Mouse (Mus musculus): ENCODE data around the gene Rln1.

Gene Rln1

DNA sequence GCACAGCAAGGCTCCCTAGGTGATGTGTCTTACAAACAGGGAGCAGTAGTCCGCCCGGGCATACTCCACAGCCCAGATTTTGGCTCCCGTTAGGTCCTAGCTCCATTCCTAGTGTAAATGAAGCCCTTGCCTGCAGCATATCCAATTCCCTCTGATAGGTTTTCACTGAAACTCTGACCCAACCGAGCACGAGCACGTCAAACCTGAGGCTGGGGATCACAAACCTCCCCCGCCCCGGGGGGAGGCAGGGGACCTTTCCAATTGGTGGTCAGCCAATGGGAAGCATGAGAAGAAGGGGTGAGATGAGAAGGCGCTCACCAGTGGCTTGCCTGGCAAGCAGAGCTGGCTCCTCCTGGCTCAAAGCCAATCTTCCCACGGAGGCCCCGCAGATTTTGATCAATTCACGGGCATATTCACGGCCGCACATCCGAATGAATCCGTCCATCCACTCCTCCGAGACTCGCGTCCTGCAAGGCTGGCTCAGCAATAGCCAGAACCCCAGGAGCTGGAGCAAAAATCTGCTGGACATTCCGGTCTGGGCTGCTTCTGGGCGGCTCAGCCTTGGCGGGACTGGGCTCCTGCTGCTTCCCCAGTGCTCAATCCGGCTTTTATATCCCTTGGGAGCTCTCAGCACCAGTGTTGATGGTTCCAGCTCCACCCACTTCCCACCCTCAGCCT, at the start of gene Rln1:
Gene Rln1, minus strand, starts transcription at position 603 of the 678 bp plus-strand sequence.
- no peak for DNase-seq (ENCODE audit: low spot score in 2 of 2)

DNA sequence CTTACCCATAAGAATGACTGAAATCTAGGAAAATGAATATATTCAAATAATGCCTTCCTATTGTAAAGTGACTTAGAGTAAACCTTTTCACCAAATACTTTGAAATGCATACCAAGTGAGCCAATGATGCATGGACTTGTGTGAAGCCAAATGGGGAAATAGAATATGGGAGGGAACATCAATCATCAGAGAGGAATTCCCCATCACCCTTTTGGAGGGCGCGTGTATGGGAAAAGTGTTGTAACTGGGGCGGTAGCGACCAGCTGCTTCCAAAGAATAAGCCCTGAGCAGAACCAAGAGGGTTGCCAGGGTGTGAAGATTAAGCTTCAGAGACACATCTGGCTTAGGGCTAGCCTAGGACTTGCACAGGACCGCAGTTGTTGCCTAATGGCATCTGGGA, 48.9 kb upstream of the Rln1 start:
- DNase-seq (ENCODE audit: low spot score in 2 of 2): no peak

DNA sequence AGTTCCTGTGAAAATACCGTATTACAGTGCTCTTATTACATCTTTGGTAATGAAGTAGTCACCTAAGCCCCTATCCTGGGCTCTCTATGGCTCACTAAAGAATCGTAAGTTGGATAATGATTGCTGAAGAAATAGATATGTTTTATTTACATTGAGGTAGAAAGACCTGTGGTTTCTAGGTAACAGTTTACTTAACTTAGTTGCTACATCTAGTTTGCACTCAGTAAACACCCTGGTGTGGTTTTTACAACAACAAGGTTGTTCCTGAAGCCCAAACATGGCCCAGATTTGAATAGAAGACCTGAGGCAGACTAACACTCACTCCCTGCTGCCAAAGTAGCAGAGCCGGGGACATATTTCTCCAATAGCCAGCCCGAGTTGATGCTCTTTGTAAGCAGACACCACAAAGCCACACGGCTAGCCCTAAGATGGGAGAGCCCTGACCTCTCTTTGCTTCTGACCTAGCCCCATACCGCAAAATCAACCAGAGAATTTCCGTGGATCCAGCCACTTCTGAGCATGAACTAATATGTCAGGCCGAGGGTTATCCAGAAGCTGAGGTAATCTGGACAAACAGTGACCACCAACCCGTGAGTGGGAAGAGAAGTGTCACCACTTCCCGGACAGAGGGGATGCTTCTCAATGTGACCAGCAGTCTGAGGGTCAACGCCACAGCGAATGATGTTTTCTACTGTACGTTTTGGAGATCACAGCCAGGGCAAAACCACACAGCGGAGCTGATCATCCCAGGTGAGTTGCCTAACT, 45.6 kb upstream of the Rln1 start:
- no peak for DNase-seq (ENCODE audit: low spot score in 2 of 2)

DNA sequence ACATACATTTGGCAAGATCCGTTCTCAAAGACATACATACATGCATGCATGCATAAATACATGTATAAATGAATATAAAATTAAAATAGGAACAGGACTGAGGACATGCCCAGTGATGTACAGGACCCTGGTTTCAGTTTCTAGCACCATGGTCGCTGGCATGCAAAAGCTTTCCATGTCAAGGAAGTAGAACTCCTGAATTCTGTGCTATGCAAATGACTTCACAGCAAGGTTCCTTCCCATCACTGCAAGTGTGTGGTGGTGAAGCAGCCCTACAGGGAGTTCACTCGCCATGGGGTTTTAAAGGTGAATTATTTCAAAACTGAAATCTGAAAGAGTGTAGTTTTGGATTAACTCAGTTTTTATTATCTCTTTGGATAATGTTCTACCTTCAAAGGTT, 41.9 kb upstream of the Rln1 start:
- no peak for DNase-seq (ENCODE audit: low spot score in 2 of 2)

DNA sequence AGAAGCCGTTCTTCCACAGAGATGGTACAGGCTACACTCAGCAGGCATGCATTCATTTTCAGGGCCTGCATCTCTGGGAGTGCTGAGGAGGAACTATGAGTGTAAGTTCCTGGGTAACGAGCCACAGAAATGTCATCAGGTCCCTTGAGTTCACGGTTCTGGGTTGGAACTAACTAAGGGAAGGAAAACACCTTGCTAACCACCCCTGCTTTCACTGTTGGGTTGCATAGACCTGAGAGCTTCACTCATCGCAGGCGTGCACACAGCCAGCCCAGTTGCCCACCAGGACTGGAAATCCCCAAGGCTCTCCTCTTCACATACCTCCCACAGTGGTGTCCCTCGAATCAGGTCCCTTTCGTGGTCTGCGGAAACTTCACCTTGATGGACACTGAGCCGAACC, 40.5 kb upstream of the Rln1 start:
- DNase-seq (ENCODE audit: low spot score in 2 of 2): no peak

DNA sequence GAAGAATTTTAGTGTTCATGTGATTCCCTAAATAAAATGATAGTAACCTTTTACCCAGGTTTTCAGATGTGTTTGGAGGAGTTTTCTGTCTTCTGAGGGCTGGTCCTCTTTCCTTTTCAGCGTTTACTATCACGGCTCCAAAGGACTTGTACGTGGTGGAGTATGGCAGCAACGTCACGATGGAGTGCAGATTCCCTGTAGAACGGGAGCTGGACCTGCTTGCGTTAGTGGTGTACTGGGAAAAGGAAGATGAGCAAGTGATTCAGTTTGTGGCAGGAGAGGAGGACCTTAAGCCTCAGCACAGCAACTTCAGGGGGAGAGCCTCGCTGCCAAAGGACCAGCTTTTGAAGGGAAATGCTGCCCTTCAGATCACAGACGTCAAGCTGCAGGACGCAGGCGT, 39.0 kb upstream of the Rln1 start:
- DNase-seq (ENCODE audit: low spot score in 2 of 2): no peak

DNA sequence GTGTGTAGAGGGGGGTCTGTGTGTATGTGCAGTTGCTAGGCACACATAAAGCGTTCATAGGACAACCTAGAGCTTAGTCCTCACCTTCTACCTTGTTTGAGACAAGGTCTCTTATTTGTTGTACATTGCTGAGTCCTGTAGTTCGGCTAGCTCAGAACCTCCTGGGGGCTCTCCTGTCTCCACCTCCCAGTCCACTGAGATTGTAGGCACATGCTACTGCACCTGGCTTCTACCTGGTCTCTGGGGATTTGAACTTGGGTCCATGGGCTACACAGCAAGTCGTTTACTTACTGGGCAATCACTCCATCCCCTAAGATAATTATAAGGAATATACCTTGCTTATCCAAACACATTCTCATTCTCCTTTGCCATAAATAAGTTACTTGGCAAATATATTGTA, 38.2 kb upstream of the Rln1 start:
- no peak for DNase-seq (ENCODE audit: low spot score in 2 of 2)

DNA sequence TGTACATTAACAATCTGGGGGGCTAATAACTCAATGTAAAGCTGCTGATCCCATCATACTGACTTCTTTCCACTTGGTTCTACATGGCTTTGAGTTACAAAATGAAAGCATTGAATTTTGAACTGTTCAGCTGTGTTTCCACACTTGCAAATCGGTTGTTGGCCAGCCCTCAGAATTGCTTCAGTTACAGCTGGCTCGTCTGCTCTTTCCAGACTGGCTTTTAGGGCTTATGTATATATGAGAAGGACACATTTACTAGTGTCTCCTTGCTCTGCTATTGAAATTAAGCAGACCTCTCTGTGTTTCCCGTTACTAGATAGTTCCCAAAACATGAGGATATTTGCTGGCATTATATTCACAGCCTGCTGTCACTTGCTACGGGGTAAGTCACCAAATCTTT, 37.7 kb upstream of the Rln1 start:
- peak in 1 of 2 experiments; percentile 45 for DNase-seq (ENCODE audit: low spot score in 2 of 2)

DNA sequence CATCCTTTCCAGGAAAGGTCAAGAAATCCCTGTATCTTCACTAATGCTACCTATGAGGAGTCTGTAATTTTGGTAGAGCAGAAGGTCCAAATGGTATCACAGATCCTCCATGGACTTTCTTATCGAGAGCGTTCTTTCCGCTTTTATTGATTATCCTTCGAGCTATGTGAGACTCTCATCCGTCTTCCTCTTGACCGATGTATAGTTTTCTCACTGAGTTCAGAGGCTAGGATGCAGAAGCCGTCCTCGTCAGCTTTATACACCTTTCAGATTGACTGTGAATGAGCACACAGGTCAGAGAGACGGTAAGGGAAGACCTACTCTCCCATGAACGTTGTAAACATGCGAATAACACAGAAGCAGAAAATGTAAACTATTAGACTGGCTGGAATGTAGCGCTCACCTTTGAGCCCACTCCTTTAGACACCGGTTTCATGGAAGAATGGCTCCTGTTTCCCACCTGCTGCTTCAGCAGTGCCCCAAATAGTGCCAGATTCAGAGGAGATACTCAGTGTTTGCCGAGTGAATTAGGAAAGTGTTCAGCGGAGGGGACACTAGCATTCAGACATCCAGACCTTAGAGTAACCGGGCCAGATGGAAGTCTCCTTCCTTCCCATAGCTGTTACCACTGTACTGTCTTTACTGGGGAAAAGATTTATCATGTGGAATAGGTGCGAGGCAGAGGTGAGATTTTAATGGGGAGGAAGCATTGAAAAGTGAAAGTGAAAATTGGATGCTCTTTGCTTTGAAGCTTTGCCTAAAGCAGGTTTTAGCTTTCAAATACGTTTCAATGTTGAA, 37.0 kb upstream of the Rln1 start:
- no peak for DNase-seq (ENCODE audit: low spot score in 2 of 2)

DNA sequence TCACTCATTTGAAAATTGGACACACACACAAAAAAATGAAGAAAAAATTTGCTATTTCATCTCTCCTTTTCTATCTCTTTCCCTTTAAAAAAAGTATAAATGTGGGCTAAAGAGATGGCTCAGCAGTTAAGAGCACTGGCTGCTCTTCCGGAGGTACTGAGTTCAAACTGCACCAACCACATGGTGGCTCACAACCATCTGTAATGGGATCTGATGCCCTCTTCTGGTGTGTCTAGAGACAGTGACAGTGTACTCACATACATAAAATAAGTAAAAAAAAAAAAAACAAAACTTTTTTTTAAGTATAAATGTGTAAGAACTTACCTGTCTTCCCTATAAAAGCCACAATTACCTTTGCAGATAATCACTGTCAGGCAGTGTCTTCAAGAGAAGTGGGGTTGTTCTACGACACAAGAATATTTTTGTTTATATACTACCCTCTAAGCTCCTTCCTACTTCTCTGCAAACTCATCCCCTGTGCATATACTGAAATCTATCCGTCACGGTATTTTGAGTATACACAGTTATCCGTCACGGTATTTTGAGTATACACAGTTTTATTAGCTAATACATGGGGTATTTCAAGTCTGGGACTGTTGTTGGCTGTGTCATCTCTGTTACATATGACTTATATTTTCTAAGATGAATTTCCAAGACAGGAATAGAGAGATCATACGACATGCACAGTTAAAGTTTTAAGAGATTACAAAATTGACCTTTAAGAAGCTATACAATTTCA, 36.2 kb upstream of the Rln1 start:
- DNase-seq (ENCODE audit: low spot score in 2 of 2): no peak

DNA sequence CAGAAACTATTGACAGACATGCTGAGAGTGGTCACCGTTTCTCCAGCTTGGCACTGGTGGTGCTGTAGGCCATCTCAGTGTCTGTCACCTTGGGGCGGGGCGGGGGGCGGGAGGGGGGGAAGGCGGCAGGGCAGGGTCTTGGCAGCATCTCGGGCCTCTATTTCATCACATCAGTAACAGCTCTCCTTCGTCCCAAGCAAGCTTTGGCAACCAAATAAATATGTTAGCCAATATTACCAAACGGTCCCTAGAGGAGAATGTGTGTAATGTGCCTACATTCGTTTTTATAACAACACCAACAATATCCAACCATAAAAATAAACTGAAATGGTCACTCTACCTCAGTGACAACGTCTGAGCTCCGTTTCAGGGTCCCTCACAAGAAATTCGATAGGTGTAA, 35.6 kb upstream of the Rln1 start:
- no peak for DNase-seq (ENCODE audit: low spot score in 2 of 2)

DNA sequence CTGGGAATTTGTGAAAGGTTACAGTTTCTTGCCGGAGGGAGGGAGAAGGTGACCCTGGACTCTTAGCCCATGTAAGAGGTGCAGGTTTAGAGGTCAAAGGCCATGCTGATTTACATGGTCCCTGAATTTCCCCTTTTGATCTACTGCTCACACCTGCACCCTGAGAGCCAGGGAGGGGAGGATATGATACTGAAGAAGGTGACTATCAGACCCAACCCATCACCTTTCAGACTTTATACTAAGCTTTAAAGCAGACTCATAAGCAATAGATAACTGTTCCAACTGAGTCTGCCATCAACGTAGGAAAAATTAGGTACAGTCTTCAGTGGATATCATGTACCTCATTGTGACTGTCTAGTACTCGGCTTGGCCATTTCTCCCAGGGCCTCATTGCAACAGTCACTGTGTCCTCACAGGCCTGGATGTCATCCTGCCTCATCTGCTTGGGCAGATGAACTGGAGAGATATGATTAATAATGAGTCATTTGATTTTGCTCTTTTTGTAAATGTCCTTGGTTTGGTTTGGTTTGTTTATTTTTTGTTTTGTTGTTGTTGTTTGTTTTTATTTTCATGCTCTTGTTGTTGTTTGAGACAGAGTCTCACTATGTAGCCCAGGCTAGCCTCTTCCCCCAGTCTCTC, 34.3 kb upstream of the Rln1 start:
- no peak for DNase-seq (ENCODE audit: low spot score in 2 of 2)

DNA sequence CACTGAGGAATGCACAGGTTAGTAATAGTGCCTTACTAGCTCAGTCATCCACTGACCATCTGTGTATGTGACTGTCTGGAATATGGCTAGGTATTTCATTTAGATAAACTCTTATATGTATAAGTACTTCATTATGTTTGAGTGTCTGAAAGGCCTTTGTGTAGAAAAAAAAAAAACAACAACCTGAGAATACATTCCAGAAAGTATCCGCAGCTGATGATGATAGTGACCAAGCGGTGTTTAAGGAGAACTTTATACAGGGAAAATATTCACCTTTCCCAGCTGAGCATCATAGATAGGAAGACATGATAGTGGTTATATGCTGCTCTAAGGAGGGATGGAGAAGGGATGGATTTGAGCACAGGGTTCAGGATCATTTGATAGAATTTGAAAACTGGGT, 33.6 kb upstream of the Rln1 start:
- DNase-seq (ENCODE audit: low spot score in 2 of 2): no peak

DNA sequence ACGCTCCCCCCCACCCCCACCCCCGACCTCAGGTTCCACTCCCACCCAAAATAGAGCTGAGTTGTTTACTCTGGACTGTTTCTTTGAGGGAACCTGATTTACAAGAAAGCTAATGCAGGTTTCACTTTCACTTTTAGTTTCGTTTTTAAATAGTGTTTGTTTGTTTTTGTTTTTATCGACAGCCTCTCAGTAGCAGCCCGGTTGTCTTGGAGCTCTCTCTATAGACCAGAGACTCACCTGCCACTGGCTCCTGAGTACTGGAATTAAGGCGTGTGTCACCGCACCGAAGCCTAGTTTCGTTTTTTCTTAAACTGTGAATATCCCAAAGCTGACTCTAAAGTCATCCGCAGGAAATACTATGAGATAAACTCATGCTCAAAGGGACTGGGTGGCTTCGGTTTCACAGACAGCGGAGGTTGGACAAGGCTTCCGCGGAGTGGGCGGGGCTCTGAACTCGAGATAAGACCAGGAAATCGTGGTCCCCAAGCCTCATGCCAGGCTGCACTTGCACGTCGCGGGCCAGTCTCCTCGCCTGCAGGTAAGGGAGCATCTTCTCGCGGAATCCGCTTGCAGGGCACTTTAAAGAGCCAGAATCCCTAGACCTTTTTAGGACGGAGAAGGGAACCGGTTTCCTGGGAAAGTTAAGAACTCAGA, 32.6 kb upstream of the Rln1 start, which contains the start of the genes Plgrkt and Cd274:
Gene Plgrkt, minus strand, starts transcription at position 422 of the 654 bp plus-strand sequence.
Gene Cd274, plus strand, starts transcription at position 487 of the 654 bp plus-strand sequence.
- DNase-seq (ENCODE audit: low spot score in 2 of 2): peak in 1 of 2 experiments; percentile 57

DNA sequence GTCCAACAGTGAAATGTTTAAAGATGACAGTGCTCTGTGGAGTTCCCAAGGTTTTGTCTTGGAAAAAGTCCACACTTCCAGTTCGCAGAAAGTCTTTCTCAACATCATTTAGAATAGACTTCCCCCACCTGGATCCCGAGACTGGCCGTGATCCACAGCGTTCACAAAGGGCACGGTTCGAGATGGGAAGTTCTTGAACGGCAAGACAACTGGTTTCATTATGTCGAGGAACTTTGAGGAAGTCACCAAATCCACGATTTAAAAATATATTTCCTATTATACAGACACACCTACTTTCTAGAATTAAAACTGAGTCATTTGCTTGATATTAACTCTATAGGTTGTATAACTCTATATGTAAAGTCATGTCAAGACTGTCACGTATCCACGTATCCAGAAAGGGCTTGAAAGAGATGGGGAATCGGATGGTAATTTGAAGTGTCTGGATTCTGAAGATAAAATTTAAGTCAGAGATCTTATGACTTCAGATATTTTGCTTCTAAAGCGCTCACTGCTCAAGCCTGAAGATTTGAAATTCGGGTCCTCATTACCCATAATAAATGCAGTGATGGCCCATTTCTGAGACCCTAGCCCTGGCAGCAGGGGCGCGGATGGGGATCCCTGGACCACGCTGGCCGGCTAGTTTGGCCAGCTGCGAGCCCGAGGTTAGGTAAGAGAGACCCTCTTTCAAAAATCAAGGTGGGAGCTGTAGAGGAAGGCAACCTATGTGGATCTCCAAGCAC, 31.9 kb upstream of the Rln1 start:
- no peak for DNase-seq (ENCODE audit: low spot score in 2 of 2)

DNA sequence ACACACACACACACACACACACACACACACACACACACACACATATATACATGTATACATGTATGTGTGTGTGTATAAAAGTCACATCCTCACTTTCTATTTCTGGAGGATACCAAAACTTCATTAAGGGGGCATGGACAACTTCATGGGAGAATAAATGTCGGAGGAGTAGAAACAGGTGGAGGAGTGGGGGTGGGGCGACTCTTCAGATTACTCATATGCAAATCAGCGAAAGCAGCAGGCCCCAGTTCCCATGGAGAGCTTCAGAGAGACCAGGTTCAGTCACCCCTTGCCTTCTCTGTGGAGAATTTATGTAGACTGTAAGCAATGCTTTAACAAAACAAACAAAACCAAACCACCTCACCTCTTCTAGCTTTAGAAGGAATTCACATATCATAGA, 30.6 kb upstream of the Rln1 start:
- DNase-seq (ENCODE audit: low spot score in 2 of 2): no peak

DNA sequence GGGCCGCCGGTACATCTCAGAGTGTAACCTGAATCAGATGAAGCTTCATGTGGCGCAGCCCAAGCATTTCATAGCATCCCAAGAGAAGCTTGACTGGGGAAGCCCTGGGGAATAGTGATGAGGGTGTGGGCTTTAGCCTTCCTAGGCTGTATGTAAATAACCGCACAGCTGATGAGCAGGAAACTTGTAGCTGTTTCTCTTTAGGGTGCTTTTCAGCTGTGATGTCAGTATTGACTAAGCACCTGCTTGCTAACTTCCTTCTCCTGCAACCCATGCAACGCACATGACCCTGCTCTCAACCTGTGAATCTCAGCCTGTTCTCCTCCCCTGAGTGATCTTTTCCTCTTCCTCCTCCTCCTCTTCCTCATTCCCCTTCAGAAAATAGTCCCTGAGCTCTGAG, 29.6 kb upstream of the Rln1 start:
- no peak for DNase-seq (ENCODE audit: low spot score in 2 of 2)

DNA sequence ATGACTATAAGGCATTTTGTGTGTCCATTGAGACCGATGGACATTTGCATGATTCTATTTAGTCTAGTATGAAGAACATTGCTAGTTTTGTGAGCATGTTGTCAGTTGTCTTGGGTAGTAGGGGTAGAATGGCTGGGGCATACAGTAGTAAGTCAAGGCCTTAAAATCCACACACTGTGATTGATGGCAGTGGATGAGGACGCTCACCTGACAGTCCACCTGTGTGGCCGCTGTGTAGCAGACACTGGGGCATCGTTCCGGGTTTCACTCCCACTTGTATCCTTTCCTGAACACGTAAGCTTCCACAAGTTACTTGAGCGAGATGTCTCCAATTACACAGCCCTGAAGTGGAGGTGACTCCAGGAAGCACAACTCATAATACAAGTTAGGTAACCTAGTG, 29.1 kb upstream of the Rln1 start:
- no peak for DNase-seq (ENCODE audit: low spot score in 2 of 2)

DNA sequence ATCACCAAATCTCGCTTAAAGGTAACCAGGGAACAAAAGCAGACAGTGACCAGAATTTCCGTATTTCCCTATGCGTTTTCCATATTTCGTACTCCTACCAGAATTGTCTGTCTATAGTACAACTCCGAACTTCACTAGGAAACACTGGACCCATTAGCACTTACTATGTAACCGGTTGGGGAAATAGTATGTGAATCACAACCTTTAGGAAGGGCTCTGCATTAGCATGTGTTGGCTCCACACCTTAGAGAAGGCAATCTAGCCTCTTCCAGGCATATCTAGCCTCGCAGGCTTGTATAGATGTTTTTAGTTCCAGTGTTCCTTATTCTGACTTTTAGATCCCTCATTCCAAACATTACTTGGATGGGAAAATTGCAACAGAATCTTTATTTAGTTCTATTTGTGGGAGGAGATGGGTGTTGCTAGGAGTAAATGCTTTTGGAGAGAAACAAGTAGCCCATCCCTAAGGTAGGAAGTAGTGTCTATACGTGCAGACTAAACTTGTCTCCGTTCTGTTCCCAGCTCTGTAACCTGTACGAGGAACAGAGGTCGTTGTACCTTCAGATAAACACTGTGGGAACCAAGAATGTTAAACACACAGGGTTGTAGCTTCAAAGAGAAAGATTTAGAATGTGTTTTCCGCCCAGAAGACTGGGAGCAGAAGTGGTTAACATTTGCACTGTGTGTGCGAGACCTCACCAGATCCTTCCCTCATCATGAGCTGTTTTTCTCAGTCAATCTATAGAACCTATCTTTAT, 27.9 kb upstream of the Rln1 start:
- no peak for DNase-seq (ENCODE audit: low spot score in 2 of 2)

Data from left cerebral cortex, adult 9 months (tissue).